Comparison of ENCODE assay signal across 8 mouse cellular contexts in genomic region chr13:55601611-55602010, GRCm38 (mm10). TPM values are rescaled to one million over a fixed set of nuclear protein-coding genes. Genes with fewer than 3 reads are reported as not detected.
A peak's percentile ranks its signal among the peaks of the same experiment; 100 is the strongest.
DNase-seq lines count a peak whose midpoint lies in the region; ATAC-seq and TF ChIP-seq lines count a peak whose summit lies in the region.

No protein-coding gene starts in this region.

- TF ChIP-seq CTCF in layer of hippocampus, adult 2 months (conservative IDR thresholded peaks at IDR 0.05), result peak; percentile 99

- no peak overlapping the region for H3K27ac ChIP-seq in layer of hippocampus, adult 2 months

- H3K4me3 ChIP-seq in layer of hippocampus, adult 2 months, result no peak overlapping the region

- ATAC-seq in common myeloid progenitor, adult 5-6 weeks (replicated peaks; ENCODE audit: low read depth, poor library complexity, severe bottlenecking), result peak; percentile 46

- peak; percentile 92 for DNase-seq in B cell, adult 2 months
- peak; percentile 76 for DNase-seq in T-cell, adult 2 months (ENCODE audit: low spot score)
- peak; percentile 28 to 67 for DNase-seq in heart, adult 9 months (ENCODE audit: low spot score in 2 of 2)
- peak; percentile 67 to 91 for DNase-seq in layer of hippocampus, adult 2 months (ENCODE audit: low spot score in 2 of 2)
- DNase-seq in lung, postnatal 14 days, result peak; percentile 89
- peak; percentile 81 for DNase-seq in retina, postnatal 1 day
- DNase-seq in urinary bladder, adult 2 months (ENCODE audit: low spot score), result peak; percentile 60

RNA-seq across cellular contexts. Expression of gene B4galt7, which starts 1.9 kb away (rescaled TPM):
- 13.3 and 14.2 TPM in 2 replicates for total RNA-seq in common myeloid progenitor, adult 5-6 weeks (2017)
- total RNA-seq in layer of hippocampus, adult 2 months (2021), result 10 to 100 TPM; 22.8 to 24.3 TPM
- 17.7 and 22.1 TPM in 2 replicates for polyA plus RNA-seq in urinary bladder, adult 2 months (2012; rRNA removed)

RNA-seq across cellular contexts. Expression of gene Caml, which starts 21.2 kb away (rescaled TPM):
- 62.9 and 63.5 TPM in 2 replicates for total RNA-seq in common myeloid progenitor, adult 5-6 weeks (2017)
- total RNA-seq in layer of hippocampus, adult 2 months (2021), result 10 to 100 TPM; 38.7 to 50.2 TPM
- 44.0 and 46.8 TPM in 2 replicates for polyA plus RNA-seq in urinary bladder, adult 2 months (2012; rRNA removed)

RNA-seq across cellular contexts. Expression of gene Tmed9, which starts 28.1 kb away (rescaled TPM):
- total RNA-seq in common myeloid progenitor, adult 5-6 weeks (2017), result 149 and 150 TPM in 2 replicates
- total RNA-seq in layer of hippocampus, adult 2 months (2021), result 100 to 1,000 TPM; 133 to 138 TPM
- 136 and 157 TPM in 2 replicates for polyA plus RNA-seq in urinary bladder, adult 2 months (2012; rRNA removed)

RNA-seq across cellular contexts. Expression of gene Fam193b, which starts 30.7 kb away (rescaled TPM):
- total RNA-seq in common myeloid progenitor, adult 5-6 weeks (2017), result 18.4 and 28.0 TPM in 2 replicates
- total RNA-seq in layer of hippocampus, adult 2 months (2021), result 10 to 100 TPM; 95.3 to 97.7 TPM
- polyA plus RNA-seq in urinary bladder, adult 2 months (2012; rRNA removed), result 86.0 and 97.9 TPM in 2 replicates

RNA-seq across cellular contexts. Expression of gene Ddx46, which starts 33.2 kb away (rescaled TPM):
- 120 and 155 TPM in 2 replicates for total RNA-seq in common myeloid progenitor, adult 5-6 weeks (2017)
- total RNA-seq in layer of hippocampus, adult 2 months (2021), result 10 to 100 TPM; 50.8 to 54.8 TPM
- polyA plus RNA-seq in urinary bladder, adult 2 months (2012; rRNA removed), result 33.9 and 35.8 TPM in 2 replicates
